Comparison of ENCODE assay signal across 17 mouse cellular contexts in genomic region chr3:138096263-138097028, GRCm38 (mm10). TPM values are rescaled to one million over a fixed set of nuclear protein-coding genes. Genes with fewer than 3 reads are reported as not detected.
DNase-seq lines count a peak whose midpoint lies in the region; ATAC-seq and TF ChIP-seq lines count a peak whose summit lies in the region.
"Had no signal": no experiment of that assay in that cellular context is flagged by ENCODE, and none has a peak within 500 bp of the region (broad histone marks: within the 10 kb centered on the region; RNA-seq: fewer than 3 reads in every experiment).

No protein-coding gene starts in this region.

- WGBS in heart, postnatal 0 days: 80% methylated on average over 19 of the region's 19 CpGs
- WGBS in liver, postnatal 0 days (ENCODE audit: insufficient replicate concordance): 72% methylated on average over 19 of the region's 19 CpGs
- WGBS in liver, embryonic 11.5 days: 75% methylated on average over 19 of the region's 19 CpGs

- peaks cover 25% of the 10 kb centered on the region for H3K4me1 ChIP-seq in heart, postnatal 0 days (ENCODE audit: control insufficient read depth, insufficient read depth)
- no peaks in the 10 kb centered on the region for H3K4me1 ChIP-seq in liver, postnatal 0 days (ENCODE audit: insufficient read depth)
- H3K4me1 ChIP-seq in liver, embryonic 11.5 days (replicated peaks; ENCODE audit: control insufficient read depth, insufficient read depth, low read length): no peaks in the 10 kb centered on the region
- H3K4me1 ChIP-seq: forebrain, embryonic 10.5 days; limb, embryonic 13.5 days had no signal

- DNase-seq in heart, postnatal 0 days (ENCODE audit: low spot score): no peak
- DNase-seq in heart, postnatal 14 days: no peak
- DNase-seq in liver, postnatal 0 days: no peak
- DNase-seq in liver, embryonic 11.5 days (ENCODE audit: low spot score): no peak
- peak; percentile 7 for DNase-seq in MN1 (ENCODE audit: low spot score)
- peak; percentile 54 to 55 for DNase-seq in adrenal gland, postnatal 36 days
- DNase-seq in right cerebral cortex, postnatal 4 days: no peak
- DNase-seq: cerebellum, adult 11 months; gastrocnemius, postnatal 36 days; lung, postnatal 14 days; thymus, adult 18-20 months had no signal

- no peak overlapping the region for H3K9ac ChIP-seq in heart, postnatal 0 days (replicated peaks; ENCODE audit: low read depth, low read length)
- no peak overlapping the region for H3K9ac ChIP-seq in liver, postnatal 0 days (replicated peaks)
- H3K9ac ChIP-seq in liver, embryonic 11.5 days (ENCODE audit: low read depth, low read length): no peak overlapping the region
- H3K9ac ChIP-seq: limb, embryonic 13.5 days had no signal

- H3K27me3 ChIP-seq in heart, postnatal 0 days (ENCODE audit: control insufficient read depth, insufficient read depth, low read length): no peaks in the 10 kb centered on the region
- no peaks in the 10 kb centered on the region for H3K27me3 ChIP-seq in liver, postnatal 0 days (ENCODE audit: insufficient read depth, low read length)
- H3K27me3 ChIP-seq in liver, embryonic 11.5 days (replicated peaks; ENCODE audit: control insufficient read depth, insufficient read depth, low read length): no peaks in the 10 kb centered on the region
- H3K27me3 ChIP-seq: limb, embryonic 13.5 days had no signal

- H3K27ac ChIP-seq in heart, postnatal 0 days (ENCODE audit: low read depth): peak overlapping the region; percentile 60
- no peak overlapping the region for H3K27ac ChIP-seq in liver, postnatal 0 days (ENCODE audit: low read depth)
- H3K27ac ChIP-seq in liver, embryonic 11.5 days (ENCODE audit: low read depth, low read length): no peak overlapping the region
- H3K27ac ChIP-seq: forebrain, embryonic 10.5 days; hindbrain, postnatal 0 days had no signal

- TF ChIP-seq CTCF in heart, postnatal 0 days (IDR thresholded peaks at IDR 0.05; ENCODE audit: low read depth): no peak
- TF ChIP-seq CTCF in liver, postnatal 0 days (IDR thresholded peaks at IDR 0.05; ENCODE audit: low read depth): no peak

- H3K4me3 ChIP-seq in heart, postnatal 0 days (ENCODE audit: low read depth, low read length): no peak overlapping the region
- no peak overlapping the region for H3K4me3 ChIP-seq in liver, postnatal 0 days (ENCODE audit: low read depth, low read length)
- H3K4me3 ChIP-seq in liver, embryonic 11.5 days (ENCODE audit: low read depth, low read length): no peak overlapping the region
- H3K4me3 ChIP-seq: forebrain, embryonic 10.5 days; left cerebral cortex, adult 2 months; limb, embryonic 13.5 days had no signal

- intact Hi-C loops in heart, postnatal 14 days (cut with DNase I): no loop called here

- no peak overlapping the region for H3K4me2 ChIP-seq in heart, postnatal 0 days (ENCODE audit: low read depth, low read length)
- H3K4me2 ChIP-seq in liver, postnatal 0 days (ENCODE audit: low read depth, low read length): no peak overlapping the region
- no peak overlapping the region for H3K4me2 ChIP-seq in liver, embryonic 11.5 days
- H3K4me2 ChIP-seq: limb, embryonic 13.5 days had no signal

- H3K36me3 ChIP-seq in heart, postnatal 0 days (replicated peaks; ENCODE audit: control insufficient read depth, insufficient read depth, low read length): no peaks in the 10 kb centered on the region
- H3K36me3 ChIP-seq in liver, postnatal 0 days (replicated peaks; ENCODE audit: insufficient read depth, low read length): peaks cover 7% of the 10 kb centered on the region; the same call in 1 of the 2 replicates
- H3K36me3 ChIP-seq in liver, embryonic 11.5 days (ENCODE audit: control insufficient read depth, insufficient read depth, low read length): no peaks in the 10 kb centered on the region
- H3K36me3 ChIP-seq: G1E; limb, embryonic 13.5 days had no signal

- no peak for ATAC-seq in heart, postnatal 0 days (ENCODE audit: insufficient read depth, low read depth)
- ATAC-seq in liver, postnatal 0 days: peak; percentile 62
- ATAC-seq in liver, embryonic 11.5 days (replicated peaks; ENCODE audit: low FRiP score): no peak

- no peak for TF ChIP-seq EP300 in heart, postnatal 0 days (IDR thresholded peaks at IDR 0.05; ENCODE audit: low read depth)
- no peak for TF ChIP-seq EP300 in liver, postnatal 0 days (IDR thresholded peaks at IDR 0.05; ENCODE audit: low read depth)

- no peaks in the 10 kb centered on the region for H3K9me3 ChIP-seq in heart, postnatal 0 days (replicated peaks; ENCODE audit: control insufficient read depth, low read length)
- no peaks in the 10 kb centered on the region for H3K9me3 ChIP-seq in liver, postnatal 0 days (ENCODE audit: low read length)
- no peaks in the 10 kb centered on the region for H3K9me3 ChIP-seq in liver, embryonic 11.5 days (ENCODE audit: control insufficient read depth, low read length)
- H3K9me3 ChIP-seq: forebrain, embryonic 10.5 days; G1E; limb, embryonic 13.5 days had no signal

RNA-seq across cellular contexts. Expression of gene Gm5105, which starts 29.3 kb away (rescaled TPM):
- total RNA-seq in heart, postnatal 0 days (2014; rRNA removed; ENCODE audit: low replicate concordance): 0.11 and 1.4 TPM in 2 replicates
- 0.41 and 0.64 TPM in 2 replicates for polyA plus RNA-seq in heart, postnatal 0 days (2015; fragmentation: Nextera tagmentation; extraction: Ambion mirVana)
- total RNA-seq in heart, postnatal 14 days (2021): under 1 TPM; 0.85 to 0.93 TPM
- not detected in 2 replicates for polyA plus RNA-seq in liver, postnatal 0 days (2015; fragmentation: Nextera tagmentation; extraction: Ambion mirVana)
- polyA plus RNA-seq in liver, embryonic 11.5 days (2014; fragmentation: Nextera tagmentation; extraction: Ambion mirVana): not detected in 2 replicates
- not detected for total RNA-seq in adrenal gland, postnatal 36 days (2021)
- total RNA-seq: hindbrain, postnatal 0 days had no signal
- polyA plus RNA-seq: embryonic facial prominence, embryonic 11.5 days; forebrain, embryonic 10.5 days; G1E had no signal

RNA-seq across cellular contexts. Expression of gene 1110002E22Rik, which starts 31.6 kb away (rescaled TPM):
- 30.8 and 32.5 TPM in 2 replicates for total RNA-seq in heart, postnatal 0 days (2014; rRNA removed; ENCODE audit: low replicate concordance)
- polyA plus RNA-seq in heart, postnatal 0 days (2015; fragmentation: Nextera tagmentation; extraction: Ambion mirVana): 12.2 and 13.3 TPM in 2 replicates
- 10 to 100 TPM; 51.9 to 53.7 TPM for total RNA-seq in heart, postnatal 14 days (2021)
- polyA plus RNA-seq in liver, postnatal 0 days (2015; fragmentation: Nextera tagmentation; extraction: Ambion mirVana): 0.01 and 0.06 TPM in 2 replicates
- polyA plus RNA-seq in liver, embryonic 11.5 days (2014; fragmentation: Nextera tagmentation; extraction: Ambion mirVana): 0.05 and 0.09 TPM in 2 replicates
- under 1 TPM in 1 of 2 experiments, not detected in 1; 0.10 TPM for total RNA-seq in adrenal gland, postnatal 36 days (2021)

RNA-seq across cellular contexts. Expression of gene Trmt10a, which starts 46.8 kb away (rescaled TPM):
- total RNA-seq in heart, postnatal 0 days (2014; rRNA removed; ENCODE audit: low replicate concordance): 3.7 TPM in 2 replicates
- 5.3 and 5.4 TPM in 2 replicates for polyA plus RNA-seq in heart, postnatal 0 days (2015; fragmentation: Nextera tagmentation; extraction: Ambion mirVana)
- total RNA-seq in heart, postnatal 14 days (2021): 1 to 10 TPM; 1.6 to 3.4 TPM
- polyA plus RNA-seq in liver, postnatal 0 days (2015; fragmentation: Nextera tagmentation; extraction: Ambion mirVana): 3.0 and 4.1 TPM in 2 replicates
- polyA plus RNA-seq in liver, embryonic 11.5 days (2014; fragmentation: Nextera tagmentation; extraction: Ambion mirVana): 13.1 and 13.5 TPM in 2 replicates
- total RNA-seq in adrenal gland, postnatal 36 days (2021): 10 to 100 TPM; 12.9 to 13.1 TPM

RNA-seq across cellular contexts. Expression of gene Mttp, which starts 48.3 kb away (rescaled TPM):
- total RNA-seq in heart, postnatal 0 days (2014; rRNA removed; ENCODE audit: low replicate concordance): 1.5 and 3.9 TPM in 2 replicates
- polyA plus RNA-seq in heart, postnatal 0 days (2015; fragmentation: Nextera tagmentation; extraction: Ambion mirVana): 5.9 and 6.2 TPM in 2 replicates
- total RNA-seq in heart, postnatal 14 days (2021): 1 to 10 TPM; 5.8 to 6.9 TPM
- 83.2 and 86.4 TPM in 2 replicates for polyA plus RNA-seq in liver, postnatal 0 days (2015; fragmentation: Nextera tagmentation; extraction: Ambion mirVana)
- 45.0 and 53.2 TPM in 2 replicates for polyA plus RNA-seq in liver, embryonic 11.5 days (2014; fragmentation: Nextera tagmentation; extraction: Ambion mirVana)
- 10 to 100 TPM in 1 of 2 experiments, 1 to 10 TPM in 1; 6.5 to 15.9 TPM for total RNA-seq in adrenal gland, postnatal 36 days (2021)

Comparison
In these comparisons a context has a peak if more than half of its experiments do, and no peak if none do; other contexts are left out.
1. DNase-seq: peak in MN1 (single experiment) and adrenal gland, postnatal 36 days (2 of 2); none in heart, postnatal 0 days (single experiment), heart, postnatal 14 days (0 of 2), liver, postnatal 0 days (single experiment), liver, embryonic 11.5 days (single experiment) and right cerebral cortex, postnatal 4 days (single experiment).
2. RNA of gene 1110002E22Rik, which starts 31.6 kb away (total RNA-seq): 51.9 to 53.7 TPM in heart, postnatal 14 days and 30.8 to 32.5 TPM in heart, postnatal 0 days; 0.10 TPM in adrenal gland, postnatal 36 days; every median in the first group is over 10 times any median in the second.